Mouse (Mus musculus) liver, embryonic 14.5 days (tissue): ENCODE measurements around the gene Tia1. TPM values are rescaled to one million over a fixed set of nuclear protein-coding genes. Genes with fewer than 3 reads are reported as not detected.
A peak's percentile ranks its signal among the peaks of the same experiment; 100 is the strongest.

Source experiments
- ATAC-seq: fragments of 200-750 bp; cut with Nextera tagmentation; 2 replicates; pipeline ENCODE4 v1.8.0; 2017; ENCODE audit warnings: moderate number of reproducible peaks, mild to moderate bottlenecking, moderate library complexity; ENCODE audit not compliant: insufficient read depth
- DNase-seq, 3 experiments: peaks; one replicate each; pipeline ENCODE4 v3.0.0-alpha.2; 2012 to 2013; ENCODE audit warnings: low read depth in 3 of 3, low spot score in 3 of 3
- H3K27ac ChIP-seq: fragments of 300-500 bp; sonication (generic); 2 replicates; pipeline ENCODE4 v1.5.1; 2014; ENCODE audit warnings: moderate library complexity, mild to moderate bottlenecking, control low read depth, inconsistent platforms
- H3K27me3 ChIP-seq: fragments of 300-500 bp; sonication (generic); 2 replicates; pipeline ENCODE4 v1.6.1; 2014; ENCODE audit warnings: mild to moderate bottlenecking, low read length, moderate library complexity; ENCODE audit not compliant: control insufficient read depth, insufficient read depth
- H3K36me3 ChIP-seq: fragments of 300-500 bp; sonication (generic); replicated peaks from 2 replicates; pipeline ENCODE4 v1.6.1; 2014; ENCODE audit warnings: low read depth; ENCODE audit not compliant: control insufficient read depth, insufficient read depth
- H3K4me1 ChIP-seq, 2 experiments: fragments of 200-500 bp in 1 of 2; fragments of 300-500 bp in 1 of 2; sonication (generic) in 1 of 2; replicated peaks; 2 replicates each; pipeline ENCODE4 v1.6.1; 2012 to 2014; ENCODE audit warnings: antibody characterized with exemption in 1 of 2, inconsistent platforms in 1 of 2, low read length in 1 of 2; ENCODE audit not compliant: control insufficient read depth in 2 of 2, insufficient read depth in 2 of 2
- H3K4me2 ChIP-seq: fragments of 300-500 bp; sonication (generic); 2 replicates; pipeline ENCODE4 v1.6.1; 2014; ENCODE audit warnings: low read depth, mild to moderate bottlenecking, control low read depth, moderate library complexity
- H3K4me3 ChIP-seq, 2 experiments: fragments of 200-500 bp in 1 of 2; fragments of 300-500 bp in 1 of 2; sonication (generic) in 1 of 2; 2 replicates each; pipeline ENCODE4 v1.5.1; 2012 to 2014; ENCODE audit warnings: low read depth in 2 of 2, low read length in 2 of 2, mild to moderate bottlenecking in 2 of 2, control low read depth in 1 of 2, inconsistent platforms in 1 of 2, moderate library complexity in 1 of 2; ENCODE audit not compliant: insufficient read depth in 1 of 2
- H3K9ac ChIP-seq: fragments of 300-500 bp; sonication (generic); replicated peaks from 2 replicates; pipeline ENCODE4 v1.6.1; 2014; ENCODE audit warnings: mild to moderate bottlenecking, control low read depth, moderate library complexity
- H3K9me3 ChIP-seq: fragments of 300-500 bp; sonication (generic); 2 replicates; pipeline ENCODE4 v1.6.1; 2016; ENCODE audit warnings: low read length, mixed read lengths; ENCODE audit not compliant: control insufficient read depth
- CTCF ChIP-seq: IDR thresholded peaks from 2 replicates; pipeline ENCODE4 v1.5.1; 2016; ENCODE audit warnings: antibody characterized with exemption, low read depth, control low read depth
- EP300 ChIP-seq: IDR thresholded peaks from 2 replicates; pipeline ENCODE4 v1.6.1; 2016; ENCODE audit warnings: antibody characterized with exemption, low read depth
- WGBS: fragments of 180-500 bp; shearing (Covaris S2); extraction: QIAGEN DNeasy Blood & Tissue Kit; methylation state at CpG from one replicate; pipeline ENCODE4 v1.1.7; 2014; ENCODE audit not compliant: insufficient replicate concordance; 5-methylcytosine and 5-hydroxymethylcytosine counted together
- polyA plus RNA-seq, 2 experiments: library from polyadenylated mRNA; depleted of rRNA in 1 of 2; stranded (reverse) in 1 of 2; unstranded in 1 of 2; fragments of >200 nt; fragmentation: Nextera tagmentation in 1 of 2; extraction: Ambion mirVana in 1 of 2; gene quantifications; 2 replicates each; pipeline versions ENCODE4 v1.2.1 to v1.2.3; 2012 to 2014

Tia1 gene
- polyA plus RNA-seq, 2 experiments, result 14.7 to 16.9 TPM

DNA sequence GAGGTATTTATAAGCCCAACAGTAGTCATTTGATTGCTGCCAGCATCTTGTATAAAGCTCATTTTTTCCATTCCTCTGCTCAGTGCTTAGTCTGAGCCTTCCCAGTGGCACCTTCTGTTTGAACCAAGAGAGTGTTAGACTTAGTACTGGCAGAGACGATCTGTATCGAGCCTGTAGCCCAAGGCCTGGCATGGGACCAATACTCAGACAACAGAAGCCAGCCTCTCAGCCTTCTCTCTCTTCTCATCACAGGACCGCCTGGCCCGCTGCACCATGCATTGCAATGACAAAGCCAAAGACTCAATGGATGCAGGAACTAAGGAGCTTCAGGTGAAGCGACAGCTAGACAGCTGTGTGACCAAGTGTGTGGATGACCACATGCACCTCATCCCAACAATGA, 35.5 kb upstream of the Tia1 start:
- Histone ChIP-seq H3K9ac (no peak overlapping the region), H3K27ac (no peak overlapping the region), H3K36me3 (peaks cover 2% of the 10 kb centered on the region; the same call in 1 of the 2 replicates), H3K4me1 (peaks cover 23 to 28% of the 10 kb centered on the region in 2 experiments), H3K9me3 (no peaks in the 10 kb centered on the region), H3K27me3 (no peaks in the 10 kb centered on the region), H3K4me3 (no peak overlapping the region), H3K4me2 (no peak overlapping the region)
- TF ChIP-seq CTCF (no peak), EP300 (no peak)
- WGBS, result 81% methylated on average over 5 of the region's 5 CpGs
- DNase-seq, result no peak
- no peak for ATAC-seq

GRCm38 (mm10) chr6:86370093-86370713, 33.8 kb upstream of the Tia1 start:
- DNase-seq (no peak), ATAC-seq (no peak)
- Histone ChIP-seq H3K4me2 (peak overlapping the region; percentile 97), H3K9ac (no peak overlapping the region), H3K4me1 (peaks cover 23 to 29% of the 10 kb centered on the region in 2 experiments), H3K36me3 (peaks cover 2% of the 10 kb centered on the region; the same call in 1 of the 2 replicates), H3K9me3 (no peaks in the 10 kb centered on the region), H3K27me3 (no peaks in the 10 kb centered on the region), H3K4me3 (peak overlapping the region; percentile 86 to 91), H3K27ac (peak overlapping the region; percentile 1; the same call in 1 of the 2 replicates)
- peak; percentile 55 for TF ChIP-seq CTCF
- TF ChIP-seq EP300, result no peak
- WGBS, result 50% methylated on average over 3 of the region's 3 CpGs

DNA sequence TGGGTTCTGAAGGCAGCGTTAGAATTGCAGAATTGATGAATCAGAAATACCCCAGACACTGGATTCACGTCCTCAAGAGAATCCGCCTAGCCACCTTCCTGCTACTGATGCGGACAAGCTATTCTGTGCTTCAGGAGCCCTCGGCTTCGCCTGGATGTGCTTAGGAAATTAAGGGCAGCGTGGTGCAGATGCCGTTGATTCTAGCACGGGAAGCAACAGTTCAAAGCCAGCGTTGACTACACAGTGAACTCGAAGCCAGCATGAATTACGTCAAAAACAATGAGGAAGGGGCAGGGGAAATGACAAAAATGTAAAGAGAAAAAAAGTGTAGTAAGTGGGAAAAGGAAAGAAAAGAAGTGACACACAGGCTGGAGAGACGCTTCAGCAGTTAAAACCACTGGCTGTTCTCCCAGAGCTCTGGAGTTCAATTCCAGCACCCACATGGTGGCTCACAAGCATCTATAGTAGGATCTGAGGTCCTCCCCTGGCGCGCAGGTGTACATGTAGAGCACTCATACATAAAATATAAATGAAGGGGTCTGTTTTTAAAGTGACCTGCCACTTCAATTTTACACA, 33.2 kb upstream of the Tia1 start, which contains the start of gene Snrpg:
Gene Snrpg, plus strand, starts transcription at position 541 of the 576 bp plus-strand sequence.
- peak; percentile 26 for ATAC-seq
- peaks cover 23 to 29% of the 10 kb centered on the region in 2 experiments for H3K4me1 ChIP-seq
- WGBS, result 16% methylated on average over 15 of the region's 15 CpGs
- peak within 1 kb of the TSS; percentile 86 to 91 for H3K4me3 ChIP-seq
- H3K27ac ChIP-seq, result peak within 1 kb of the TSS; percentile 59
- H3K4me2 ChIP-seq, result peak within 1 kb of the TSS; percentile 97
- no peak for DNase-seq
- peak within 1 kb of the TSS; percentile 85 for H3K9ac ChIP-seq
- H3K9me3 ChIP-seq, result no peaks in the 10 kb centered on the region
- peaks cover 2% of the 10 kb centered on the region; the same call in 1 of the 2 replicates for H3K36me3 ChIP-seq
- no peak for TF ChIP-seq EP300
- TF ChIP-seq CTCF, result no peak
- H3K27me3 ChIP-seq, result no peaks in the 10 kb centered on the region

- peak overlapping the region; percentile 86 to 91 for H3K4me3 ChIP-seq
- no peaks in the 10 kb centered on the region for H3K27me3 ChIP-seq
- H3K4me2 ChIP-seq, result peak overlapping the region; percentile 97
- DNase-seq, result peak; percentile 92 to 93 (median 93)
- H3K36me3 ChIP-seq, result peaks cover 7% of the 10 kb centered on the region
- no peaks in the 10 kb centered on the region for H3K9me3 ChIP-seq
- TF ChIP-seq EP300 (peak; percentile 22; the same call in 1 of the 2 replicates), CTCF (no peak; the same call in 1 of the 2 replicates)
- peak overlapping the region; percentile 85 for H3K9ac ChIP-seq
- peaks cover 22 to 23% of the 10 kb centered on the region in 2 experiments for H3K4me1 ChIP-seq
- peak; percentile 93 for ATAC-seq
- peak overlapping the region; percentile 59 for H3K27ac ChIP-seq
- WGBS, result under 1% methylated on average over 50 of the region's 50 CpGs
Measured at GRCm38 (mm10) chr6:86371340-86371911, 32.6 kb upstream of the Tia1 start.

- ATAC-seq, result no peak
- H3K4me3 ChIP-seq, result peak overlapping the region; percentile 86 to 91
- H3K36me3 ChIP-seq, result peaks cover 13% of the 10 kb centered on the region
- no peak for TF ChIP-seq CTCF
- H3K4me1 ChIP-seq, result peaks cover 16 to 19% of the 10 kb centered on the region in 2 experiments
- H3K27me3 ChIP-seq, result no peaks in the 10 kb centered on the region
- no peaks in the 10 kb centered on the region for H3K9me3 ChIP-seq
- peak overlapping the region; percentile 97 for H3K4me2 ChIP-seq
- DNase-seq, result no peak
- peak overlapping the region; percentile 85 for H3K9ac ChIP-seq
- H3K27ac ChIP-seq, result peak overlapping the region; percentile 59
- WGBS, result 3% methylated on average over 12 of the region's 12 CpGs
Measured at GRCm38 (mm10) chr6:86371950-86372516, 32.0 kb upstream of the Tia1 start.
